Mouse (Mus musculus) lung, embryonic 14.5 days (tissue): ENCODE measurements at regions not wholly inside any gene's neighbourhood (a gene's known extent, or its start where the extent isn't known, plus 50 kb on each side); places are given as distances from the start of the nearest gene placed in this dataset.
"Not testable (repeated sequence)": the region's sequence is repeated elsewhere in the genome, so short reads cannot be mapped to it uniquely, and the experiment has no call there.

Source experiments
- ATAC-seq: fragments of 200-750 bp; cut with Nextera tagmentation; 2 replicates; pipeline ENCODE4 v1.8.0; 2017; ENCODE audit warnings: mild to moderate bottlenecking, moderate TSS enrichment, moderate library complexity; ENCODE audit not compliant: insufficient read depth
- DNase-seq: peaks from one replicate; pipeline ENCODE4 v3.0.0-alpha.2; 2015
- H3K27ac ChIP-seq: fragments of 300-500 bp; sonication (generic); 2 replicates; pipeline ENCODE4 v1.5.1; 2014; ENCODE audit warnings: low read depth, mild to moderate bottlenecking, moderate library complexity
- H3K27me3 ChIP-seq: fragments of 300-500 bp; sonication (generic); 2 replicates; pipeline ENCODE4 v1.6.1; 2014; ENCODE audit warnings: low read length, control low read depth; ENCODE audit not compliant: insufficient read depth
- H3K36me3 ChIP-seq: fragments of 300-500 bp; sonication (generic); 2 replicates; pipeline ENCODE4 v1.6.1; 2014; ENCODE audit warnings: control low read depth; ENCODE audit not compliant: insufficient read depth
- H3K4me1 ChIP-seq: fragments of 300-500 bp; sonication (generic); 2 replicates; pipeline ENCODE4 v1.6.1; 2014; ENCODE audit warnings: antibody characterized with exemption, control low read depth; ENCODE audit not compliant: insufficient read depth
- H3K4me2 ChIP-seq: fragments of 300-500 bp; sonication (generic); 2 replicates; pipeline ENCODE4 v1.6.1; 2014; ENCODE audit warnings: mild to moderate bottlenecking
- H3K4me3 ChIP-seq: fragments of 300-500 bp; sonication (generic); 2 replicates; pipeline ENCODE4 v1.5.1; 2014; ENCODE audit warnings: low read depth, low read length
- H3K9ac ChIP-seq: fragments of 300-500 bp; sonication (generic); 2 replicates; pipeline ENCODE4 v1.6.1; 2014
- H3K9me3 ChIP-seq: fragments of 300-500 bp; sonication (generic); 2 replicates; pipeline ENCODE4 v1.6.1; 2016; ENCODE audit warnings: low read depth, low read length, control low read depth
- CTCF ChIP-seq: IDR thresholded peaks from 2 replicates; pipeline ENCODE4 v1.5.1; 2016; ENCODE audit warnings: antibody characterized with exemption, low read depth
- WGBS: fragments of 180-500 bp; shearing (Covaris S2); extraction: QIAGEN DNeasy Blood & Tissue Kit; methylation state at CpG from one replicate; pipeline ENCODE4 v1.1.7; 2014; 5-methylcytosine and 5-hydroxymethylcytosine counted together

GRCm38 (mm10) chr12:5956141-5956540 is 580.7 kb upstream of the Klhl29 start:
- H3K4me3 ChIP-seq: no peak overlapping the region
- H3K36me3 ChIP-seq: no peaks in the 10 kb centered on the region
- H3K27me3 ChIP-seq: no peaks in the 10 kb centered on the region
- no peak for DNase-seq
- H3K4me1 ChIP-seq: no peaks in the 10 kb centered on the region
- ATAC-seq: no peak
- H3K4me2 ChIP-seq: no peak overlapping the region
- 66% methylated on average over 2 of the region's 2 CpGs for WGBS
- H3K27ac ChIP-seq: no peak overlapping the region
- TF ChIP-seq CTCF: no peak
- H3K9ac ChIP-seq: no peak overlapping the region
- no peaks in the 10 kb centered on the region for H3K9me3 ChIP-seq

- H3K9me3 ChIP-seq: no peaks in the 10 kb centered on the region
- no peak overlapping the region for H3K9ac ChIP-seq
- H3K4me2 ChIP-seq: no peak overlapping the region
- DNase-seq (no peak), ATAC-seq (no peak)
- TF ChIP-seq CTCF: no peak
- H3K36me3 ChIP-seq: no peaks in the 10 kb centered on the region
- 73% methylated on average over 5 of the region's 5 CpGs for WGBS
- no peaks in the 10 kb centered on the region for H3K4me1 ChIP-seq
- no peak overlapping the region for H3K4me3 ChIP-seq
- no peak overlapping the region for H3K27ac ChIP-seq
- H3K27me3 ChIP-seq: no peaks in the 10 kb centered on the region
Measured at GRCm38 (mm10) chr12:5955564-5955963, 580.1 kb upstream of the Klhl29 start.

GRCm38 (mm10) chr12:5943346-5943925 is 568.0 kb upstream of the Klhl29 start:
- no peak overlapping the region for H3K4me3 ChIP-seq
- H3K27me3 ChIP-seq: no peaks in the 10 kb centered on the region
- no peak for TF ChIP-seq CTCF
- H3K36me3 ChIP-seq: no peaks in the 10 kb centered on the region
- no peak for DNase-seq
- WGBS: 74% methylated on average over 11 of the region's 11 CpGs
- no peaks in the 10 kb centered on the region for H3K9me3 ChIP-seq
- no peak overlapping the region for H3K9ac ChIP-seq
- H3K4me2 ChIP-seq: no peak overlapping the region
- no peak for ATAC-seq
- H3K27ac ChIP-seq: no peak overlapping the region
- no peaks in the 10 kb centered on the region for H3K4me1 ChIP-seq

GRCm38 (mm10) chr12:5921262-5921661 is 545.8 kb upstream of the Klhl29 start:
- no peaks in the 10 kb centered on the region for H3K4me1 ChIP-seq
- ATAC-seq (no peak), DNase-seq (no peak)
- 94% methylated on average over 1 of the region's 1 CpGs for WGBS
- H3K27ac ChIP-seq: no peak overlapping the region
- no peaks in the 10 kb centered on the region for H3K9me3 ChIP-seq
- no peak overlapping the region for H3K4me3 ChIP-seq
- no peaks in the 10 kb centered on the region for H3K36me3 ChIP-seq
- no peak for TF ChIP-seq CTCF
- no peaks in the 10 kb centered on the region for H3K27me3 ChIP-seq
- no peak overlapping the region for H3K9ac ChIP-seq
- no peak overlapping the region for H3K4me2 ChIP-seq

- no peak overlapping the region for H3K4me3 ChIP-seq
- DNase-seq (no peak), ATAC-seq (no peak)
- H3K9ac ChIP-seq: no peak overlapping the region
- no peaks in the 10 kb centered on the region for H3K36me3 ChIP-seq
- H3K4me1 ChIP-seq: no peaks in the 10 kb centered on the region
- TF ChIP-seq CTCF: no peak
- H3K9me3 ChIP-seq: no peaks in the 10 kb centered on the region
- H3K4me2 ChIP-seq: no peak overlapping the region
- WGBS: 72% methylated on average over 1 of the region's 1 CpGs
- H3K27ac ChIP-seq: no peak overlapping the region
- H3K27me3 ChIP-seq: no peaks in the 10 kb centered on the region
Measured at GRCm38 (mm10) chr12:5918030-5918429, 542.5 kb upstream of the Klhl29 start.

- DNase-seq: peak; percentile 47
- H3K9me3 ChIP-seq: no peaks in the 10 kb centered on the region
- no peak for ATAC-seq
Measured at GRCm38 (mm10) chr12:5906251-5906650, 530.8 kb upstream of the Klhl29 start.

GRCm38 (mm10) chr12:5891786-5892185 is 516.3 kb upstream of the Klhl29 start:
- H3K4me2 ChIP-seq, ATAC-seq, H3K27me3 ChIP-seq, H3K9me3 ChIP-seq, H3K9ac ChIP-seq, H3K4me3 ChIP-seq, H3K27ac ChIP-seq, H3K36me3 ChIP-seq, H3K4me1 ChIP-seq, DNase-seq: not testable (repeated sequence)
- 59% methylated on average over 2 of the region's 3 CpGs for WGBS

More at GRCm38 (mm10) chr12:5906251-5906650, 530.8 kb upstream of the Klhl29 start:
- Histone ChIP-seq H3K4me2 (no peak overlapping the region), H3K4me3 (no peak overlapping the region), H3K27me3 (no peaks in the 10 kb centered on the region), H3K4me1 (no peaks in the 10 kb centered on the region), H3K27ac (no peak overlapping the region), H3K36me3 (no peaks in the 10 kb centered on the region), H3K9ac (no peak overlapping the region)
- no peak for TF ChIP-seq CTCF
- 27% methylated on average over 2 of the region's 2 CpGs for WGBS

GRCm38 (mm10) chr12:5866701-5867100 is 491.2 kb upstream of the Klhl29 start:
- no peak overlapping the region for H3K4me2 ChIP-seq
- DNase-seq (no peak), ATAC-seq (no peak)
- no peak overlapping the region for H3K9ac ChIP-seq
- TF ChIP-seq CTCF: no peak
- H3K9me3 ChIP-seq: no peaks in the 10 kb centered on the region
- no peak overlapping the region for H3K27ac ChIP-seq
- no peaks in the 10 kb centered on the region for H3K27me3 ChIP-seq
- H3K36me3 ChIP-seq: no peaks in the 10 kb centered on the region
- no peaks in the 10 kb centered on the region for H3K4me1 ChIP-seq
- no peak overlapping the region for H3K4me3 ChIP-seq
